Mouse (Mus musculus) layer of hippocampus, postnatal 36 days (tissue): ENCODE measurements around the gene Gramd1c. TPM values are rescaled to one million over a fixed set of nuclear protein-coding genes. Genes with fewer than 3 reads are reported as not detected.
A peak's percentile ranks its signal among the peaks of the same experiment; 100 is the strongest.

Experiments used
- DNase-seq, 2 experiments: peaks; one replicate each; pipeline ENCODE4 v3.0.0; 2022
- total RNA-seq, 2 experiments: library from RNA; stranded (reverse); gene quantifications; 2 replicates each; pipeline ENCODE4 v1.2.3; 2021

The Gramd1c gene
- total RNA-seq: 1 to 10 TPM; 3.5 to 3.9 TPM

DNA sequence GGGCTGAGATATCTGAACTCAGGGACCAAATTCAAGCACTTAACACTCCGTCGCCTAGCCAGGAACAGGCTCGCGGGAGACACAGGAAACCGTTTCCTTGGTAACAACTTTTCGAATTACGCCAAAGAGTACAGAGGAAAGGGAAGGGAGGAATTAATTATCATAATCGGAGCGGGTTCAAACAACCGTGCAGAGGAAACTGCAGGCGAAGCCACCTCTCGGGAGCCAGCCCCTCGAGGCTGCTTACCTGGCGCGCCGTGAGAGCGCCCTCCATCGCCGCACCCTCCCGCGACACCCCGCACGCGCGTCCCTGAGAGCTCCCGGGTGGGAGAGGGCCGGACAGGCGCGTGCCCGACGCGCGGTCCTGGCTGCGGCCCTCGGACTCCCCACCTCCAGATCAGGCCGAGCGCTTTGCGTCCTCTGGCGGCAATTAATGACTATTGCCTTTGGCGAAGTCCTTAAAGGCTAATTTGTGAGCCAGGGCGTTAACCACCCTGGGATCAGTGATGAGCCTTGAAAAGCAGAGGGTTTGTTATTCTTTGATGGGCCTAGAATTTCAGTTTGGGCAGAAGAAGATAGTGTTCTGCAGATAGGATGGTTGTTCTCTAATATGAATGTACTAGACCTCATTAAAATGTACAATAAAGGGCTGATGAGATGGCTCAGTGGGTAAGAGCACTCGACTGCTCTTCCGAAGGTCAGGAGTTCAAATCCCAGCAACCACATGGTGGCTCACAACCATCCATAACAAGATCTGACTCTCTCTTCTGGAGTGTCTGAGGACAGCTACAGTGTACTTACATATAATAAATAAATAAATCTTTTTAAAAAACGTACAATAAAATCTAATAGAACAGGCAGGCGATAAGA, at the start of gene Gramd1c:
Gene Gramd1c, minus strand, starts transcription at position 321 of the 870 bp plus-strand sequence.
- peak; percentile 57 to 62 for DNase-seq

DNA sequence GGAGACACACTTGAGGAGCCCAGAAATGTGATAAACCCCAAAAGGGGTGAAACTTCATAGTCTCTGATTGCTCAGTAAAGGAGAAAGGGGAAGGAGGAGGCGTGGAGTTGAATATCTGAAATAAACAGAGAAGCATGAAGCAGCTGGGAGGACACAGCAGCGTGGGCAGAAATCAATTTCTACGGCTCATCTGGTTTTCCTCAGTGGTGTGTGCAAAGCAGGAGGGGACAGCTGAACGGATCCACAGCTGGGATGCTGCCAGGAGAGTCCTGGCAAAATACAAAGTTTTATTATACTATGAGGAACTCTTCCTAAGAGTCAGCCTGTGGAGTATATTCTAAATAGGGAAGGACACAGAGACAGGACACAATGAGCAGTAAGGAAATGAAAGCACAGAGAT, 45.9 kb upstream of the Gramd1c start:
- peak; percentile 32 to 39 for DNase-seq

DNA sequence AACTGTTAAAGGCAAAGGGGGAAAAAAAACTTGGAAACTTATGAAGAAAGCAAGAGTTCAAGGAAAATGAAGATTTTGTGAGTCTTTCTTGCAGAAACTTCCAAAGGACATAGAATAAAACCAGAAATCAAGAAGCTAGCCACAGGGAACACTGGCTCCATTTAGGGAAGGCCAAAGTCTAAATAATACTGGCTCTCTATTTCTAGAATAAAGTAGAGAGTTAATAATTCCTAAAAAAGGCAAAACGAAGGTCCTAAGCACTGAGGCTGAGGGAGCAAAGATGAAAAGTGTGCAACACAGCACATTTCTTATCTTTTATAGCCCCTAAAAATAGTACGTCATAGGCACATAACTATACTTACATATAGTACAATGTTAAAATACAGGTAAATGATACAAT, 42.1 kb upstream of the Gramd1c start:
- no peak for DNase-seq

DNA sequence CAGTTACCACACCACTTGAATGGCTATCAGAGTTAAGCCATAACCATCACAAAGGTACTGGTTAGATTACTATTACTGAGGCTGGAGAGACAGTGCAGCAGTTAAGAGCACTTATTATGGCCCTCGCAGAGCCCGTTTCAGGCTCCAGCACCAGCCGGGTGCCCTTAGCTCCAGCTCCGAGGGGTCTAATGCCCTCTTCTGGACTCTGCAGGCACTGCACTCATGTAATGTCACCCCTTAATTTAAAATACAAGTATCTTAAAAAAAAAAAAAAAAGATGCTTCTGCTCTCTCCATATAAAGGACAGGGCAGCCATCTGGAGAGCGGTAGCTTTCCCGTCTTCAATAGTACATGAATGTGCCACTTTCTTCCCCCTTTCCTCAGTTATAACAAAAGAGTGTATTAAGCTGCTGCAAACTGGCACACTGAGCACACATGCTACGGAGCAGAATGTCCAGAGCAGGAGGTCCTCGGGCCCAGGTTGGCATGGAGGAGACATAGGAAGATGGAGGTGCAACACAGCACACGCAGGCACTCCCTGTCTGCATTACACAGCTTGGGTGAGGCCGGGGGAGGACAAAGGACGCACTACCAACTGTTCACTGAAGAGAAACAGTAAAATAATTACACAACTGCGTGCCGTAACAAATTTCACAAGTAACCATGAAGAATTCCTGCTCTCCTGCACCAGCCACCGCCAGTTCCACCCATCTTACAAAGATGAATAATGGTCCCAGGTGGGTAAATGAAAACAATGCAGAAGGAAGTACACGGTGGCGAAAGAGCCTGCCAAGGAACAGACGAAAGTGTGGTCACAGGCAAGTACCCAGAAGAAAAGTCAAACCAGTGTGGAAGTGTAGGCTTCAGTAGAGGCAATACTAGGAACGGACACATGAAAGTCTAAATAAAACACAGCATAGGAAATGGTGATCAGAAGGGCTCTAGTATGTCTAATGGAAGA, 40.9 kb upstream of the Gramd1c start:
- no peak for DNase-seq

DNA sequence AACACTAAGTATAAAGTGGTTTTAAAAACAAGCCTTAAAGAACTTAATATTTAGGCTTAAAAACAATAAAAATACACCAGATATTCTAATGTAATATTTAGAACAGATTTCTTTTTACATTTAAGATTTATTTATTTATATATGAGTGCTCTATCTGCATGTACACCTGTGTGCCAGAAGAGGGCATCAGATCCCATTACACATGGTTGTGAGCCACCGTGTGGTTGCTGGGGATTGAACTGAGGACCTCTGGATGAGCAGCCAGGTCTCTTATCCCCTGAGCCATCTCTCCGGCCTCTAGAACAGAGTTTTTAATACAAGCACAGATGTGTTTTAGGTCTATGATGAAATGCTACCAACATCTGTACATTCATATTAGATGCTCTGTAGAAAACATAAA, 39.8 kb upstream of the Gramd1c start:
- DNase-seq: no peak

DNA sequence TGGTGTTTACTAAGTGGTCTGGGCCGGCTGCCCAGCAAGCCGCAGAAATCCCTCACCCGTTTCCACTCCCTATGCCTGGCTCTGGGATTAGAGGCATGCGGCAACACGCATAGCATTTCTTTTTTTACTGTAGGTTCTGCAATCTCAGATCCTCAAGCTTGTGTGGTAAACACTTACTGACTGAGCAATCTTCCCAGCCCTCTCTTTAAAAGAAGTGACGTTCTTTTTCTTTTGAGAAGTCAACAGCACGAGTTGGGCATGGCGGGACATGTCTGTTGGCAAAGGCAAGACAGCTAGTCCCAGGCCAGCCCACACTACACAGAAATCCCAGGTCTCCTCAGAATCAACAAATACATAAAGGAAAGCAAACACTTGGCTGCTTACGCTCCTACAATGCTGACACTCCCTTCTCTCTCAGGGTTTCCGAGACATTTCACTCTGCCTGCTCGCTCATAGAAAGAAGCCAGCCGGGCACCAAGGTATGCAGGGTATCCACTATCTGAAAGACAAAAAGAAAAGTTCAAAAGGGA, 38.1 kb upstream of the Gramd1c start:
- no peak for DNase-seq

DNA sequence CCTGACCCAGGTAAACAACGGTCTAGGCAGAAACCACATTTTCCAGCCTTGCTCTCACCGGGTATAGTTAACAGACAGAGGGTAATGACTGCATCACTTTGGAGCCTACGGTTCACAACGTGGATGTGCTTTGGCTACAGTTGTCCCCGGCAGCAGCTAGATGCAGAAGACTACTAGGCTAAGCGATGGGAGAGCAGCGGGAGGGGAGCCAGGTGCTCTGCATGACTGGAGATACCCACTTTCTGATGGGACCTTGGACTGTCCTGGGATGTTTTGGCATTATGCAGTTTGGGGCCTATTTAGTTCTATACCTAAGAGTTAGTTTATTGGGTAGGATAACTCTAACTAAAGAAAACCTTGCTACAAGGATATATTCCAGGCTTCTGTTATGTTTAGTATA, 36.2 kb upstream of the Gramd1c start:
- DNase-seq: no peak

DNA sequence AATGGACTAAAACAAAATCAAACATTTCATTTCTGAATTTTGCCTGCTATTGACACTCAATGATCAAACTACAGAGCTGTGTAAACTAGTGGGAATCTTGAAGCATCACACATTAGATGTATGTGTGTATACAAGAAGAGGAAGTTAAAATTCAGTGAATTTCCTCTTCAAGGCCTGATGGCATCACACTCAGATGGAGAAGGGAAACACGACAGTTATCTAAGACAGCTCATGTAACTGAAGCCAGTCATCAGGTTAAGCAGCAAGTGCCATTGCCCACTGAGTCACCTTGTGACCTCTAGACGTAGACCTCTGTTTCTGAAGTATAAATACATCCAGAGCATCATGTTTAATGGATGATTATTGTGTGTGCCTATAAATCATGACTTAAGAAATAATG, 24.5 kb upstream of the Gramd1c start:
- DNase-seq: no peak

DNA sequence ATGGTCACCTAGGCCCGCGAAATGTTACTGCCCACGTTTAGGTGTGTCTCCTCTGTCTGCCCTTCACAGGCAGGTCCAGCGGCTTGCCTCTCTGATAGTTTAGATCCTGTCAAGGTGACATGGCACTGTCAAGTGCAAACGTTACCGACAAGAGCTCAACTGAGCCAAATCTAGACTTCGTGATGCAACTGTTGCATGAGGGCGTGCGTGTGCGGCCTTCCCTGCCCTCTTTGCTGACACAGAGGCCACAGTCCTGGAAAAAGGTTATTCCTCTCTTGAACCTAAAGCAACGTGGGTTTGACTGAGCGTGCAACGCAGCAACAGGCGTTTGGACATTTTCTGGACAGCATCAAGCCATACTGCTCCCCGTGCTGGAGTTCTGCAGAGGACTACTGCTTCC, 1.8 kb downstream of the Gramd1c start:
- DNase-seq: no peak

DNA sequence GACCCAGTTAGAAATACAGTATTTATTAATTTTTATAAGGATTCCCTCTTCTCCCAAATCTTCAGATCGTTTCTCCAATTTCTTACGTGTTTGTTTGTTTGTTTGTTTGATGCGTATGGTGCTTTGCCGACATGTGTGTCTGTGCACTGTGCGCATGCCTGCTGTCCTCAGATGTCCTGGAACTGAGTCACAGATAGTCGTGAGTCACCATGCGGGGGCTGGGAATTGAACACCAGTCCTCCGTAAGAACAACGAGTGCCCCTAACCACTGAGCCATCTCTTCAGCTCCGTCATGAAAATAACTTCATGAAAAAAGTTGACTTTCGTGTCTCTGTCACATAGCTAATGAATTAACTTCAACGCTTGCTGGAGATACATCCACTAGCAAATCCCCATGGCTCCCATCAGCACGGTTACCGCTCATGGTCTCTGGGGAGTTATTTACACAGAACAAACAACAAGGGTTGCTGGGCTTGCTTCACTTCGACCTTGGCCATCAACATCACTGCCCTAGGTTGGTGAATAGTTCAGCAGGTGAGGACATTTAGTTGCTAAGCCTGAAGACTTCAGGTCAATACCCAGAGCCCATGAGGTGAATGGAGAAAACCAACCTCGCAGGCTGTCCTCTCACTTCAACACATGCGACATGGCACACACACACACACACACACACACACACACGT, 2.4 kb downstream of the Gramd1c start:
- DNase-seq: peak in 1 of 2 experiments; percentile 7

DNA sequence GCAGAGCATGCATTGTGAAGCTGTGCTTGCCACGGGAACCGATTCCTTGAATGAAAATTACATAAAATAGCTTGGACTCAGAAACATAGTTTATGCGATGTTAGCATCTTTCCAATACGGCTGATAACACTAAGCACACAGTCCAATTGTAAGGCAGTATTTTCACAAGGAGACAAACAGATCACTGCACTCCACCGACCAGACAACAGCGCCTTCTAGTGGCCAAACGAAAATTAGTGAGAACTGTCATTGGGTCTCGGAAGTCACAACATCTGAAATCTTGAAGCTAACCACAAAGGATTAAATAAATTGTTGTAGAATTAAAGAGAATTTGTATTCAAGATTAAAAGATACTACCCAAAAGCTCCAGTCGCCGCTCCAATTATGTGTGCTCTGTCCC, 4.4 kb downstream of the Gramd1c start:
- peak; percentile 51 to 74 for DNase-seq

DNA sequence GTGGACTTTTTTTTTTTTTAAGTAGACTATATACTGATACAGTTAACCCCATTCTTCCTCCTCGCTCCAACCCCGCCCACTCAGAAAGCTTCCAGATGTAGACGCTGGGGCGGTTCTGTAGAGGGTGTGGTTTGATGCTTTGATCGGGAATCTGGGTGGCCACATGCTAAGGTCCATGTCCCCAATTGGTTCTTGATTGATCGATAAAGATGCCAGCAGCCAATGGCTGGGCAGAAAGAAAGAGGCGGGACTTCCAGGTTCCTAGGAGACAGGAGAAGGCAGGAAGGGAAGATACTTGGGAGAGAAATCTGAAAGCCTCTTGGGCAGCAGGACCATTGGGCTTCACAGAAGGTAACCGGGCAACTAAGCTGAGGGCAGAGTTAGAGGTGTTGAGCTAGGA, 7.4 kb downstream of the Gramd1c start:
- no peak for DNase-seq

DNA sequence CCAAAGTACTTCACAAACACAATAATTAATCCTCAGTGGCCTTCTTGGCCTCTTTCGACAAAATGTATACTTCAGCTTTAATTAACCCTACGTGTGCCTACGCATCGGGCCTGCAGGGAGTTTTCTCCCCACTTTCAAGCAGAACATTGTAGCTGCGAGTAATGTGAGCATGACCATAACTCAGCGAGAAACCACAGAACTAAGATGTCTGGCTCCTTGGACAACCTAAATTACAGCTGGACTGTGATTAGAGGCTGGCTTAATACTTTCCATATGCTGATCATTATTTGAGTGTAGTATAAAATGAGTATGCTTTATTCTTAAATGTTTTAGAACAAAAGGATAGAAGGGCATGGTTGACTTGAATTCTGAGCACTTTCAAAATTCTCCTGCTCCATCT, 9.9 kb downstream of the Gramd1c start:
- DNase-seq: no peak

DNA sequence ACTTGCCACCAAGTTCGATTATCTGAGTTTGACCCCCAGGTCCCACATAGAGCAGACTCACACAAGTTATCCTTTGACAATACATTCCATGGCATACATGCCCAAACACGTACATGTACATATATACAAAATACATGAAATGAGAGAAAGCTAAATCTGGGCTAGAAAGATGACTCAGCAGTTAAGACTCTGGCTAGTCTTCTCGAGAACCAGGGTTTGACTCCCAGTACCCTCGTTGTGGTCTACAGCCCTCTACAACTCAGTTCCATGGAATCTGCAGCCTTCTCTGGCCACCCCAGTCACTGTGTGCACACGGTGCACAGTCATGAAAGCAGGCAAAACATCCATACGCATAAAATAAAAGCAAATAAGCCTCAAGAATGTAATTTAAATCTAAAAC, 10.8 kb downstream of the Gramd1c start:
- no peak for DNase-seq

DNA sequence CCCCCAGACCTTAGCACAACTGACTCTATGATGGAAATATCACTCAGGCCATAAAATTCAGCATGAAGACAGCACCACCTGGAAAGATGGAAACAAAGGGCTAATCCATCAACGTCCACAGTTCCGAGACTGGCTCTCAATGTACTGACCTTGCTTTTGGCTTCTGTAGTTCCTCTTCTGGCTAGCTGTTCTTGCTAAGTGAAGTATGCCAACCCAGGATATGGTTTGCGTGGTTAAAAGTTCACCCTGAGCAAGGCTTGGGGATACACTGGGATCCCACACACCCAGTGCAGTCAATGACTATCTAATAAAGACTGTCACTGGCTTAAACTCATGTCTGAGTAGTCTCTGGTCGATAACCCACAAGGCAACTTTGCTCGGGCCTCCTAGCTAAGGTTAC, 13.0 kb downstream of the Gramd1c start:
- DNase-seq: no peak

DNA sequence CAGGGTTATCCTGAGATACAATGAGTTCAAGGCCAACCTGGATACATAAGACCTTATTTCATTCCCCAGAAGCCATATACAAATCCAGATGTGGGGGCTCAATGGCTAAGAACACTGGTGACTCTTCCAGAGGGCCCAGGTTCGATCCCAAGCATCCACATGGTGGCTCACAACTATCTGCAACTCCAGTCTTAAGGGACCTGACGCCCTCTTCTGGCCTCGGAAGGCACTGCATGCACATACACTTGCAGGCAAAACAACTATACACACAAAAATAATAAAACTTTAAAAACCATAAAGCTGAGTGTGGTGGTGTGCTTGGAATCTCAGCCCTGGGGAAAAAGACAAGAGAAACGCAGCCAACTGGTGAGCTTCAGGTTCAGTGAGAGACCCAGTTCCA, 24.0 kb downstream of the Gramd1c start:
- no peak for DNase-seq

DNA sequence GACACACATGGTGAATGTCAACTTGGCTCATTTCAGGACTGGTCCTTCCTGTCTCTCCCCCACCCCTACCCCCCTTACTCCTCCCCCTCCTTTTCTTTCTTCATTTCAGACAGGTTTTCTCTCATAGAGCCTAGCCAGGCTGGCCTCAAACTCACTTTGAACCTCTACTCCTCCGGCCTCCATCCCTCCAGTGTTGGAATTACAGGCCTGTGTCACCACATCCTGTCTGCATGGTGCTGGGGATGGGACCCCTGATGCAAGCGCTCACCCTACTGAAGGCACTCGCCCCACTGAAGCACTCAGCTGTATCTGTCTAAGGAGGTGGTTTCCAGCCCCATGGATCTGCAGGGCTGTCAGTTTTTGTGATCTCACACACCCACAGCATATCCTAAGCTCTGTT, 27.9 kb downstream of the Gramd1c start:
- DNase-seq: no peak

DNA sequence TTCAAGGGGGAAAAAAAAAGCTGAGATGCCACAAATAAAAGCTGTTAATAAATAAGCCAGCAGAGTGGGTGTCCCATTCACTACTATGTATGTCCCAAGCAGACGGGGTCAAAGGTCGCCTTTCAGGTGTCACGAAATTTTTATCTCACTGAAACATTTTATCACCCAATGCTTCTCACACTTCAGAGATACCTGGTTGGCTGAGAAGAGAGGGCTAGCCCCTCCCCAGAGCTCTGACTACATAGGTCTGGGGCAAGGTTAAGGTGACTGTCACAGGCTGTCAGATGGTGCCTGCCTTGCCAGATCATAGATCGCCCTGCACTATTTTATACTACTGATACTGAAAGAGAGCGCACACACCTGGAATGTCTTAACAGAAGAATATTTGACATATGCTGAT, 29.8 kb downstream of the Gramd1c start:
- DNase-seq: no peak

DNA sequence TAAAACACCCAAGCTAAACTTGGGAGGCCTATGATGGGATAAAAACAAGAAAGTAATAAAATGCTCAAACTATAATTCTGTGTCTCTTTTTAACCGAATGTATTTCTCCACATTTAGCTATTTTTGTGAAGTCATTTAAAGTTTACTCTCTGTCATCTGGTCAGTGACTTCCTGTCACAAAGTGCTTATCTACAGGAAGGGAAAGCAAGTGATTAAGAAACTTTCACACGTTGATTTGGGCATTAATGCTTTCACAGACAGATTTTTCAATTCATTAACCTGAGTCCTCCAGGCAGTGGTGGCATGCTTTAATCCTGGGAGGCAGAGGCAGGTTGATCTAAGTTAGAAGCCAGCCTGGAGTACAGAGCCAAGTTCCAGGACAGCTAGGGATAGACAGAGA, 33.9 kb downstream of the Gramd1c start:
- DNase-seq: no peak

DNA sequence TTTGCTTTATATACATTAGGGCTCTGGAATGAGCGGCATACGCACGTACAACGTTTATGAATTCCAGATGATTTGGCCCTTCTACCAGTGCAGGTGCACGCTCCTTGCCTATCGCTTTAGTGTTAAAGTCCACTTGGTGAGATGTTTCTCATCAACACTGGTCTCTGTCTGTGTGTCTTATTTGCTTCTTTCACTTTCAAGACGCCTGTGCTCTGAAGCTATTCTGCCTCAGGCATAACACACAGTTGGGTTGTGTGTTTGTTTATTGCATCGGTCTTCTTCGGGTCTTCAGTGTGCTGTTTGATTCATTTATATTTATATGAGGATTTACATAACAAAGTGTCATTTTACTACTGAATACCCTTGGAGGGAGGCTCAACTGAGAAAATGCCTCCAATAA, 36.3 kb downstream of the Gramd1c start:
- no peak for DNase-seq

DNA sequence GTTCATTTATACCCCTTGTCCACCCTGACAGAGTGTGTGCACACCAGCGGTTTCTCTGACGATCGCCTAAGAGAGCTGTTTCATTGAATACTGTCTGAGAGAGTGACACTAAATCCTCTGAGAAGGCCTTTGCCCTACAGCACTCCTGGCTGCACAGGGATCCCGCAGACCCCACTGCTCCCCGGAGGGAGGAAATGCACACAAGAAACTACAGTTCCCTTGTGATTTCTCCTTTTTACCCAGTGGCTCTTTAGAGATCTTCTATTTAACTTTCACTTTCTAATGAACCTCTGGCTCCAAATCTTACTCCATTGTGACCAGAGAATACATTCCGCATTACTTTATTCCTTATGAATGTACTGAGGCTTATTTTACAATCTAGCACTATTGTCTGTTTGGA, 36.9 kb downstream of the Gramd1c start:
- no peak for DNase-seq

DNA sequence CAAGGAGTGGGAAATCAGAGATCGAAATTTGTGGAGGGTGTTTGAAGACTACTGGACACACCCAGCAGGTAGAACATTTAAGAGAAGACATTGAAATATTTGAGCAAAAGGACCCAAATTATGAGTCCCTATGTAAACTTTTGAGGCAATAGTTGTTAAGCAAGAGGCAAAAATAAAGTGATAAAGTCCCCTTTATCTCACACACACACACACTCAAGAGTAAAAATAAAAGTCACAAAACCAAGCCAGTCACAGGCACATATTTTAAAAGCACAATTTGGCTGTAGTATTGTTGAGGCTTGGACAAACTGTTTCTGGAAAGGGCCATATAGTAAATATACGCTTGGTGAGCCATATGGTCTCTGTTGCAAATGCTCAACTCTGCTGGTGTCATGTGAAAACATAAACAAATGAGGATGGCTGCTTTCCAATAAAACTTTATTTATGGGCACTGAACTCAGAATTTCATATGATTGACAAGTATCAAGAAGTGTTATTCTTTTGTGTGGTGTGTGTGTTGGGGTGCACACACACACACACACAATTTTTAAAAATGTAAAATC, 44.1 kb downstream of the Gramd1c start:
- no peak for DNase-seq
